Mouse (Mus musculus): Measurements from ENCODE around the gene Gm49321.

The Gm49321 gene

GRCm38 (mm10) chr12:73908274-73909012, 29.0 kb upstream of the Gm49321 start:
- DNase-seq (ENCODE audit: low read depth, low spot score), result peak; percentile 65

DNA sequence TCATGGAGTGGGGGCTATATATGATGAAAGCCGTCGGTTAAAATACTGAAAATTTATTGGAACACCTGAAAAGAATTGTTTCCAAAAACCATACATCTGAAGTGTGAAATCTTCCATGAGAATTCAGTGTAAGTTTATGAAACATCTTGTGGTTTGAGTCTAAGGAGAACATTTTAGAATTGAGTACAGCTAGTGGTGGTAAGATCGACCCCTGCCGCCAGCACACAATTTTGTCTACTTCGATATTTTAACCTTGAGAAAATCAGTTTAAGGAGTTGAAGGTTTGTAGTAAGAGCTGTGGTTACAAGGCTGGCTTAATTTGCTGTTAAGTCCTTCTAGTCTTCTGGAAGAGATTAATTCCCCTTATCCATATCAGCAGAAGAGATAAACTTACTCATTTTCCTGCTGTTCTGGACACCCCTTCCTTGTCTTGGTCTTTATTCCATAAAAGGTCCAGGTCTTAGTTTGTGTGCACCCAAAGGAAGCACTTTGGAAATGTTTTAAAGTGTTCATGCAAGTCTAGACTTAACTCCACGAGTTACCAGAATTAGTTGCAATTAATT, 28.4 kb upstream of the Gm49321 start:
- no peak for DNase-seq (ENCODE audit: low read depth, low spot score)
- H3K27me3 ChIP-seq (ENCODE audit: control insufficient read depth, insufficient read depth, low read length, poor library complexity, severe bottlenecking), result no peaks in the 10 kb centered on the region
- H3K36me3 ChIP-seq (ENCODE audit: control insufficient read depth, insufficient read depth, low read length, poor library complexity, severe bottlenecking), result no peaks in the 10 kb centered on the region

More at GRCm38 (mm10) chr12:73908274-73909012, 29.0 kb upstream of the Gm49321 start:
- no peaks in the 10 kb centered on the region for H3K36me3 ChIP-seq (ENCODE audit: control insufficient read depth, insufficient read depth, low read length, poor library complexity, severe bottlenecking)
- no peaks in the 10 kb centered on the region for H3K27me3 ChIP-seq (ENCODE audit: control insufficient read depth, insufficient read depth, low read length, poor library complexity, severe bottlenecking)

GRCm38 (mm10) chr12:73918479-73918878, 19.0 kb upstream of the Gm49321 start:
- DNase-seq (ENCODE audit: low read depth, low spot score), result no peak
- no peaks in the 10 kb centered on the region for H3K36me3 ChIP-seq (ENCODE audit: control insufficient read depth, insufficient read depth, low read length, poor library complexity, severe bottlenecking)
- H3K27me3 ChIP-seq (ENCODE audit: control insufficient read depth, insufficient read depth, low read length, poor library complexity, severe bottlenecking), result no peaks in the 10 kb centered on the region

GRCm38 (mm10) chr12:73930266-73930665, 7.2 kb upstream of the Gm49321 start:
- Histone ChIP-seq H3K27me3 (ENCODE audit: control insufficient read depth, insufficient read depth, low read length, poor library complexity, severe bottlenecking) (no peaks in the 10 kb centered on the region), H3K36me3 (ENCODE audit: control insufficient read depth, insufficient read depth, low read length, poor library complexity, severe bottlenecking) (peaks cover 9% of the 10 kb centered on the region)
- DNase-seq (ENCODE audit: low read depth, low spot score), result no peak

DNA sequence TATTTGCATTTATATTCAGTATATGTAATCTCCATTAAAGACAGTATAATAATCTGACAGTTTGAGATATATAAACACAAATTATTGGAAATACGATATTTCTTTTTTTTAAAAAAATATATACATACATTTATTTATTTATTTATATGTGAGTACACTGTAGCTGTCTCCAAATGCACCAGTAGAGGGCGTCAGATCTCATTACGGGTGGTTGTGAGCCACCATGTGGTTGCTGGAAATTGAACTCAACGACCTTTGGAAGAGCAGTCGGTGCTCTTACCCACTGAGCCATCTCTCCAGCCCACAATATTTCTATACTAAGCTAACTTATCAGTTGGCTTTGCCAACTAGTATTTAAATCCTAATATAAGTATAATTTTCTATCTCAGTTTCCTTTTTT, 6.2 kb upstream of the Gm49321 start:
- DNase-seq (ENCODE audit: low read depth, low spot score), result peak; percentile 71
- Histone ChIP-seq H3K27me3 (ENCODE audit: control insufficient read depth, insufficient read depth, low read length, poor library complexity, severe bottlenecking) (no peaks in the 10 kb centered on the region), H3K36me3 (ENCODE audit: control insufficient read depth, insufficient read depth, low read length, poor library complexity, severe bottlenecking) (peaks cover 10% of the 10 kb centered on the region)

DNA sequence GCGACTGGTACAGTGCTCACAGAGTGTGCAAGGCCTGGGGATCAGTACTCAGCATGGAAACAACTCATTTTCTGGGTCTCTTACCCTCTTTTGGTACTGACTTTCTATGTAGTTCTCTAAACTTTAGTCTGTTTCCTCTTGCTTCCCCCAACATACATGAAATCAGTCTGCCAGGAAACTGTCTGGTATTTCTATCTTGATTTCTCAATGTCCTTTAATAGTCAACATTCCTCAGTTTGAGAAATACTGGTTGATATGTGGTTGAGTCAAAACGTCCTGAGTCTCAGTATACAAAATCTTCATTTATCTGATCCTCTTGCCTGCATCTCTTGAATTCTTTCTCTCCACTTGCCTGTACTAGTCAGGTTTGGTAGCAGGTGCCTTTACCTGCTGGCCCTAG, 2.9 kb upstream of the Gm49321 start:
- Histone ChIP-seq H3K27me3 (ENCODE audit: control insufficient read depth, insufficient read depth, low read length, poor library complexity, severe bottlenecking) (no peaks in the 10 kb centered on the region), H3K36me3 (ENCODE audit: control insufficient read depth, insufficient read depth, low read length, poor library complexity, severe bottlenecking) (peaks cover 12% of the 10 kb centered on the region)
- DNase-seq (ENCODE audit: low read depth, low spot score), result no peak

DNA sequence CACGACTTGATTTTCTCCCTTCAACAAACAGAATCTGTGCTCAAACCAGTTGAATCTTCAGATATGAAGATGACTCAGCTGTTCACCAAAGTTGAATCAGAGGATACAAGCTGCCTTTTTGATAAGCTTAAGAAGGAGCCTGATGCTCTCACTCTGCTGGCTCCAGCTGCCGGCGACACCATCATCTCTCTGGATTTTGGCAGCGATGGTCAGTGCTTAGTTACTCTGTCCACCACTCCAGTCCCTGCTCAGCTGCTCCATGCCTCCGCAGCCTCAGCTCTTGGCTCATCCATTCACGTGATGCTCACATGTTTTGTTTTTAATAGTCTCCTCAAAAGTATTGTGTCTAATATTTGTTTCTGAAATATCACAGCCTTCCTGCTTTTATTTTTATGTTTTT, 2.1 kb downstream of the Gm49321 start:
- DNase-seq (ENCODE audit: low read depth, low spot score), result no peak
- H3K27me3 ChIP-seq (ENCODE audit: control insufficient read depth, insufficient read depth, low read length, poor library complexity, severe bottlenecking), result no peaks in the 10 kb centered on the region
- H3K36me3 ChIP-seq (ENCODE audit: control insufficient read depth, insufficient read depth, low read length, poor library complexity, severe bottlenecking), result peaks cover 13% of the 10 kb centered on the region

DNA sequence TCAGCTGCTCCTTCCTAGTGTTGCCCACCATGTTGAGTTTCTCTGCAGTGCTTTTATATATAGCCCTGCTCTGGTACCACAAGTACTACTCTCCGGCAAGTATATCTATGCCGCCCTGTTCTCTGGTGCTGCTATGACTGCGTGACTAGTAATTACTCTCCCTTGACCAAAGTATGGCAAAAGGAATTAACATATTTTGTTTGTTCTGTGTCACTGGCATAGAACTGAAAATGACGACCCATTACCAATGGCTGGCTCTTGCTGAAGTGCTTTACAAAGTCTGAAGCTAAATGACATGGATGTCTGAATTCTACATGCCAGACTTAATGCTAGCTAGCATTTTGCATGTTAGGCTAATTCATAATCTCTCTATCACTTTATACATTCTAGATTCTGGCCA, 11.0 kb downstream of the Gm49321 start:
- DNase-seq (ENCODE audit: low read depth, low spot score), result no peak
- Histone ChIP-seq H3K36me3 (ENCODE audit: control insufficient read depth, insufficient read depth, low read length, poor library complexity, severe bottlenecking) (peaks cover 8% of the 10 kb centered on the region; the same call in 1 of the 2 replicates), H3K27me3 (ENCODE audit: control insufficient read depth, insufficient read depth, low read length, poor library complexity, severe bottlenecking) (no peaks in the 10 kb centered on the region)

DNA sequence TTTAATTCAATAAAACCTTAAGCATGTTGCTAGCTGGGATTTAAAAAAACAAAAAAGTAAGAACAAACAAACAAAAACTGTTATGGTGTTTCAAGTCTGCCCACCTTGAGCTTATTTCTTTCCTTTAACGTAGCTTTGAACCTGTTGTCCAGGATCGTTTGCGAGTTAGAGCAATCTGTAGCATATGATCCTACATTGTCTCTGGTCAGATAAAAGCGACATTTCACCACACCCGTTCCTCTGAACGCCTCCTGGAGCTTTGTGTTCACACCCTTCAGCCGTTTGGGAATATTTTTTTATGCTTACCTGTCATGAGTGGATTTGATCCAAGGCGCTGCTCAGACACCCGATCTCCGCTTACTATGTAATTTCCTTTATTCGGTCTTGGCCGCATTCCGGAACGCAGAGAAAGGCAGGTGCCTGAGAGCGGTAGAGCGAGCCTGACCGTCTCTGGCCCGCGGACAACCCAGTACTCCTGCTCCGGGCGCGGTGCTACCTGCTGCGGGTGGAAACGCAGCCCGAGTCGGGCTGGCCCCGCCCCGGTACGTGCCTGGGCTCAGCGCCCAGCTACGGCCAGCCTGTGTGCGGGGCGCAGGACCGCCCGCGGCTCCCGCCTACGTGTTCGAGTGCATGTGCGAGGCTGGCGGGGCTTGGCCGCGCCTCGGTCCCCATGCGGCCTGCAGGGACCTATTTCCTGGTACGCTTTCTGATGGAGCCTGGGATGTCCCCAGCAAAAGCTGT, 12.0 kb downstream of the Gm49321 start:
- peaks cover 5% of the 10 kb centered on the region; the same call in 1 of the 2 replicates for H3K36me3 ChIP-seq (ENCODE audit: control insufficient read depth, insufficient read depth, low read length, poor library complexity, severe bottlenecking)
- peak; percentile 25 for DNase-seq (ENCODE audit: low read depth, low spot score)

DNA sequence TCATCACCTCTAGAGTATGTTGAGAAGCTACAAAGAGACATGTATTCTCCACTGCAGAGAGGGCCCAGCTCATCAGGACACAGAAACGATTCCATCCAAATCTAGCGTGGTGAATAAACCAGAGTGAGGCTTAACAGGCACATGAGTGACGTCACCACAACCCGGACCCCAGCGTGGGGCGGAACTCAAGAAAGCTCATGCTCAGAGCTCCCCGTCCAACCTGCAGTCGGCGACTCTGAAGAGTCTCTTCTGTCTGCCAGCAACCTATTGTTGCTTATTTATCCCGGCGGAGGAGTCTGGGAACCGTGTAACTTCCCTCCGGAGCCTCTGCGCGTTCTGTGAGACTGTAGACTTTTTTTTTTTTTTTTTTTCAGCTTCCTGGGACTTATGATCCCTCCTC, 15.4 kb downstream of the Gm49321 start:
- no peaks in the 10 kb centered on the region for H3K36me3 ChIP-seq (ENCODE audit: control insufficient read depth, insufficient read depth, low read length, poor library complexity, severe bottlenecking)
- DNase-seq (ENCODE audit: low read depth, low spot score), result peak; percentile 50
- no peaks in the 10 kb centered on the region for H3K27me3 ChIP-seq (ENCODE audit: control insufficient read depth, insufficient read depth, low read length, poor library complexity, severe bottlenecking)

More for the DNA sequence above, 12.0 kb downstream of the Gm49321 start:
- H3K27me3 ChIP-seq (ENCODE audit: control insufficient read depth, insufficient read depth, low read length, poor library complexity, severe bottlenecking), result no peaks in the 10 kb centered on the region

GRCm38 (mm10) chr12:73953420-73954186, 16.1 kb downstream of the Gm49321 start:
- peak; percentile 6 for DNase-seq (ENCODE audit: low read depth, low spot score)
- H3K36me3 ChIP-seq (ENCODE audit: control insufficient read depth, insufficient read depth, low read length, poor library complexity, severe bottlenecking), result no peaks in the 10 kb centered on the region

GRCm38 (mm10) chr12:73954785-73955184, 17.3 kb downstream of the Gm49321 start:
- DNase-seq (ENCODE audit: low read depth, low spot score), result no peak
- Histone ChIP-seq H3K36me3 (ENCODE audit: control insufficient read depth, insufficient read depth, low read length, poor library complexity, severe bottlenecking) (no peaks in the 10 kb centered on the region), H3K27me3 (ENCODE audit: control insufficient read depth, insufficient read depth, low read length, poor library complexity, severe bottlenecking) (no peaks in the 10 kb centered on the region)

More at GRCm38 (mm10) chr12:73953420-73954186, 16.1 kb downstream of the Gm49321 start:
- H3K27me3 ChIP-seq (ENCODE audit: control insufficient read depth, insufficient read depth, low read length, poor library complexity, severe bottlenecking), result no peaks in the 10 kb centered on the region

DNA sequence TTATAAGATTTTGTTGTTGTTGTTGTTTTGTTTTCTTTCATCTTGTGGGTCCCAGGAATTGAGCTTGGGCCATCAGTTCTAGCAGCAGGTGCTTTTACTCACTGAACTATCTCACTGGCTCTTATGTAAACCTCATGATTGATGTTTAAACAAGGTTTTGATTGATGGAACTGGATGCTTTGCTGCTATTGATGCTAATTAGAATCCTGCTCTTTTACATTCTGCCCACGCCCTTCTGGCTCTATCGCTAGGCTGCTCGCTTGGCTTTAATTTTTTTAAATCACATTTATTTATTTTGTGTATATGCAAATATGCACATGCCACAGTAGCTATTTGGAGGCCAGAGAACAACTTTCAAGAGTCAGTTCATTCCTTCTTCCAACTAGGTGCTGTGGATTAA, 20.2 kb downstream of the Gm49321 start:
- DNase-seq (ENCODE audit: low read depth, low spot score), result no peak
- H3K36me3 ChIP-seq (ENCODE audit: control insufficient read depth, insufficient read depth, low read length, poor library complexity, severe bottlenecking), result no peaks in the 10 kb centered on the region
- H3K27me3 ChIP-seq (ENCODE audit: control insufficient read depth, insufficient read depth, low read length, poor library complexity, severe bottlenecking), result no peaks in the 10 kb centered on the region

GRCm38 (mm10) chr12:73958830-73959229, 21.4 kb downstream of the Gm49321 start:
- Histone ChIP-seq H3K36me3 (ENCODE audit: control insufficient read depth, insufficient read depth, low read length, poor library complexity, severe bottlenecking) (no peaks in the 10 kb centered on the region), H3K27me3 (ENCODE audit: control insufficient read depth, insufficient read depth, low read length, poor library complexity, severe bottlenecking) (no peaks in the 10 kb centered on the region)
- DNase-seq (ENCODE audit: low read depth, low spot score), result no peak

All from splenic B cell, adult 2 months (primary cell).